Mouse (Mus musculus): ENCODE data around the gene H2al1b. TPM values are rescaled to one million over a fixed set of nuclear protein-coding genes. Genes with fewer than 3 reads are reported as not detected.

Gene H2al1b
- not detected for polyA plus RNA-seq (2017; shearing (Covaris generic))

DNA sequence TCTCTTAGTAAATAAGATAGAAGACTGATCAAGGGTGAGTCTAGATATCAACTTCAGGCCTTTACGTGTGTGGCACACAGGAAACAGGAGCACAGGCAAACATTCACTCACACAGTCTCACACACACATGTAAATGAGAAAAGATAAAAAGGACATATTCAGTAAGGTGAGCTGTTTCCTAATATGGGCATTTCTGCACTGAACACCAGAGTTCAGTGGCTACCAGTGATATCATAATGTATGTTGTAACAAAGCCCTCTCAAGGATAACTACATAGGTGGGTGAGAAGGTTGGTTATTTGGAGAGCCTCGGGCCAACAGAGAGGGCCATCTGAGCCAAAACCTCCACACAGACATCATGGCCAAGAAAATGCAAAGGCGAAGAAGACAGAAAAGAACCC, at the start of gene H2al1b:
Gene H2al1b, plus strand, starts transcription at position 301 of the 400 bp plus-strand sequence.

DNA sequence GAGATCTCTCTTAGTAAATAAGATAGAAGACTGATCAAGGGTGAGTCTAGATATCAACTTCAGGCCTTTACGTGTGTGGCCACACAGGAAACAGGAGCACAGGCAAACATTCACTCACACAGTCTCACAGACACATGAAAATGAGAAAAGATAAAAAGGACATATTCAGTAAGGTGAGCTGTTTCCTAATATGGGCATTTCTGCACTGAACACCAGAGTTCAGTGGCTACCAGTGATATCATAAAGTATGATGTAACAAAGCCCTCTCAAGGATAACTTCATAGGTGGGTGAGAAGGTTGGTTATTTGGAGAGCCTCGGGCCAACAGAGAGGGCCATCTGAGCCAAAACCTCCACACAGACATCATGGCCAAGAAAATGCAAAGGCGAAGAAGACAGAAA, 3.3 kb upstream of the H2al1b start, which contains the start of gene H2al1a:
Gene H2al1a, plus strand, starts transcription at position 301 of the 400 bp plus-strand sequence.

DNA sequence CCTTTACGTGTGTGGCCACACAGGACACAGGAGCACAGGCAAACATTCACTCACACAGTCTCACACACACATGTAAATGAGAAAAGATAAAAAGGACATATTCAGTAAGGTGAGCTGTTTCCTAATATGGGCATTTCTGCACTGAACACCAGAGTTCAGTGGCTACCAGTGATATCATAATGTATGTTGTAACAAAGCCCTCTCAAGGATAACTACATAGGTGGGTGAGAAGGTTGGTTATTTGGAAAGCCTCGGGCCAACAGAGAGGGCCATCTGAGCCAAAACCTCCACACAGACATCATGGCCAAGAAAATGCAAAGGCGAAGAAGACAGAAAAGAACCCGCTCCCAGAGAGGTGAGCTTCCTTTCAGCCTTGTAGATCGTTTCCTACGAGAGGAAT, 3.1 kb downstream of the H2al1b start, which contains the start of gene H2al1c:
Gene H2al1c, plus strand, starts transcription at position 301 of the 400 bp plus-strand sequence.

DNA sequence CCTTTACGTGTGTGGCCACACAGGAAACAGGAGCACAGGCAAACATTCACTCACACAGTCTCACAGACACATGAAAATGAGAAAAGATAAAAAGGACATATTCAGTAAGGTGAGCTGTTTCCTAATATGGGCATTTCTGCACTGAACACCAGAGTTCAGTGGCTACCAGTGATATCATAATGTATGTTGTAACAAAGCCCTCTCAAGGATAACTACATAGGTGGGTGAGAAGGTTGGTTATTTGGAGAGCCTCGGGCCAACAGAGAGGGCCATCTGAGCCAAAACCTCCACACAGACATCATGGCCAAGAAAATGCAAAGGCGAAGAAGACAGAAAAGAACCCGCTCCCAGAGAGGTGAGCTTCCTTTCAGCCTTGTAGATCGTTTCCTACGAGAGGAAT, 6.3 kb downstream of the H2al1b start, which contains the start of gene H2al1d:
Gene H2al1d, plus strand, starts transcription at position 301 of the 400 bp plus-strand sequence.

DNA sequence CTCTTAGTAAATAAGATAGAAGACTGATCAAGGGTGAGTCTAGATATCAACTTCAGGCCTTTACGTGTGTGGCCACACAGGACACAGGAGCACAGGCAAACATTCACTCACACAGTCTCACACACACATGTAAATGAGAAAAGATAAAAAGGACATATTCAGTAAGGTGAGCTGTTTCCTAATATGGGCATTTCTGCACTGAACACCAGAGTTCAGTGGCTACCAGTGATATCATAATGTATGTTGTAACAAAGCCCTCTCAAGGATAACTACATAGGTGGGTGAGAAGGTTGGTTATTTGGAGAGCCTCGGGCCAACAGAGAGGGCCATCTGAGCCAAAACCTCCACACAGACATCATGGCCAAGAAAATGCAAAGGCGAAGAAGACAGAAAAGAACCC, 9.4 kb downstream of the H2al1b start, which contains the start of gene H2al1e:
Gene H2al1e, plus strand, starts transcription at position 301 of the 400 bp plus-strand sequence.

DNA sequence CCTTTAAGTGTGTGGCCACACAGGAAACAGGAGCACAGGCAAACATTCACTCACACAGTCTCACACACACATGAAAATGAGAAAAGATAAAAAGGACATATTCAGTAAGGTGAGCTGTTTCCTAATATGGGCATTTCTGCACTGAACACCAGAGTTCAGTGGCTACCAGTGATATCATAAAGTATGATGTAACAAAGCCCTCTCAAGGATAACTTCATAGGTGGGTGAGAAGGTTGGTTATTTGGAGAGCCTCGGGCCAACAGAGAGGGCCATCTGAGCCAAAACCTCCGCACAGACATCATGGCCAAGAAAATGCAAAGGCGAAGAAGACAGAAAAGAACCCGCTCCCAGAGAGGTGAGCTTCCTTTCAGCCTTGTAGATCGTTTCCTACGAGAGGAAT, 12.6 kb downstream of the H2al1b start, which contains the start of gene H2al1f:
Gene H2al1f, plus strand, starts transcription at position 301 of the 400 bp plus-strand sequence.

DNA sequence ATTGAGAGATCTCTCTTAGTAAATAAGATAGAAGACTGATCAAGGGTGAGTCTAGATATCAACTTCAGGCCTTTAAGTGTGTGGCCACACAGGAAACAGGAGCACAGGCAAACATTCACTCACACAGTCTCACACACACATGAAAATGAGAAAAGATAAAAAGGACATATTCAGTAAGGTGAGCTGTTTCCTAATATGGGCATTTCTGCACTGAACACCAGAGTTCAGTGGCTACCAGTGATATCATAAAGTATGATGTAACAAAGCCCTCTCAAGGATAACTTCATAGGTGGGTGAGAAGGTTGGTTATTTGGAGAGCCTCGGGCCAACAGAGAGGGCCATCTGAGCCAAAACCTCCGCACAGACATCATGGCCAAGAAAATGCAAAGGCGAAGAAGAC, 15.7 kb downstream of the H2al1b start, which contains the start of gene H2al1g:
Gene H2al1g, plus strand, starts transcription at position 301 of the 400 bp plus-strand sequence.

DNA sequence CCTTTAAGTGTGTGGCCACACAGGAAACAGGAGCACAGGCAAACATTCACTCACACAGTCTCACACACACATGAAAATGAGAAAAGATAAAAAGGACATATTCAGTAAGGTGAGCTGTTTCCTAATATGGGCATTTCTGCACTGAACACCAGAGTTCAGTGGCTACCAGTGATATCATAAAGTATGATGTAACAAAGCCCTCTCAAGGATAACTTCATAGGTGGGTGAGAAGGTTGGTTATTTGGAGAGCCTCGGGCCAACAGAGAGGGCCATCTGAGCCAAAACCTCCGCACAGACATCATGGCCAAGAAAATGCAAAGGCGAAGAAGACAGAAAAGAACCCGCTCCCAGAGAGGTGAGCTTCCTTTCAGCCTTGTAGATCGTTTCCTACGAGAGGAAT, 19.0 kb downstream of the H2al1b start, which contains the start of gene H2al1h:
Gene H2al1h, plus strand, starts transcription at position 301 of the 400 bp plus-strand sequence.

DNA sequence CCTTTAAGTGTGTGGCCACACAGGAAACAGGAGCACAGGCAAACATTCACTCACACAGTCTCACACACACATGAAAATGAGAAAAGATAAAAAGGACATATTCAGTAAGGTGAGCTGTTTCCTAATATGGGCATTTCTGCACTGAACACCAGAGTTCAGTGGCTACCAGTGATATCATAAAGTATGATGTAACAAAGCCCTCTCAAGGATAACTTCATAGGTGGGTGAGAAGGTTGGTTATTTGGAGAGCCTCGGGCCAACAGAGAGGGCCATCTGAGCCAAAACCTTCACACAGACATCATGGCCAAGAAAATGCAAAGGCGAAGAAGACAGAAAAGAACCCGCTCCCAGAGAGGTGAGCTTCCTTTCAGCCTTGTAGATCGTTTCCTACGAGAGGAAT, 22.1 kb downstream of the H2al1b start, which contains the start of gene H2al1i:
Gene H2al1i, plus strand, starts transcription at position 301 of the 400 bp plus-strand sequence.

DNA sequence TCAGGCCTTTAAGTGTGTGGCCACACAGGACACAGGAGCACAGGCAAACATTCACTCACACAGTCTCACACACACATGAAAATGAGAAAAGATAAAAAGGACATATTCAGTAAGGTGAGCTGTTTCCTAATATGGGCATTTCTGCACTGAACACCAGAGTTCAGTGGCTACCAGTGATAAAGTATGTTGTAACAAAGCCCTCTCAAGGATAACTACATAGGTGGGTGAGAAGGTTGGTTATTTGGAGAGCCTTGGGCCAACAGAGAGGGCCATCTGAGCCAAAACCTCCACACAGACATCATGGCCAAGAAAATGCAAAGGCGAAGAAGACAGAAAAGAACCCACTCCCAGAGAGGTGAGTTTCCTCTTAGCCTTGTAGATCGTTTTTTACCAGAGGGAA, 25.3 kb downstream of the H2al1b start, which contains the start of gene H2al1j:
Gene H2al1j, plus strand, starts transcription at position 301 of the 400 bp plus-strand sequence.

Other genes with a start within 250 kb of the H2al1b start
- gene H2al1a, start 3.2 kb upstream of the H2al1b start, polyA plus RNA-seq (2017; shearing (Covaris generic)), result not detected
- gene H2al1c, start 3.2 kb downstream of the H2al1b start, polyA plus RNA-seq (2017; shearing (Covaris generic)), result not detected
- not detected for gene H2al1d, start 6.4 kb downstream of the H2al1b start, polyA plus RNA-seq (2017; shearing (Covaris generic))
- gene H2al1e, start 9.5 kb downstream of the H2al1b start, polyA plus RNA-seq (2017; shearing (Covaris generic)), result not detected
- not detected for gene H2al1f, start 12.7 kb downstream of the H2al1b start, polyA plus RNA-seq (2017; shearing (Covaris generic))
- not detected for gene H2al1g, start 15.8 kb downstream of the H2al1b start, polyA plus RNA-seq (2017; shearing (Covaris generic))
- gene H2al1h, start 19.1 kb downstream of the H2al1b start, polyA plus RNA-seq (2017; shearing (Covaris generic)), result not detected
- not detected for gene H2al1i, start 22.2 kb downstream of the H2al1b start, polyA plus RNA-seq (2017; shearing (Covaris generic))
- not detected for gene H2al1j, start 25.4 kb downstream of the H2al1b start, polyA plus RNA-seq (2017; shearing (Covaris generic))

Data from CD4-positive, CD25-positive, alpha-beta regulatory T cell (primary cell).